Mouse (Mus musculus): ENCODE data around the gene Cnot6l. TPM values are rescaled to one million over a fixed set of nuclear protein-coding genes. Genes with fewer than 3 reads are reported as not detected.

Cnot6l gene
- total RNA-seq, 2 experiments from 2014 or later: 104 to 124 TPM

Other genes with a start within 250 kb of the Cnot6l start
- gene Cxcl13, start 207.2 kb downstream of the Cnot6l start, total RNA-seq (2021): 1 to 10 TPM in 1 of 2 experiments, under 1 TPM in 1; 0.82 to 2.7 TPM
- 10 to 100 TPM; 23.5 to 23.8 TPM for gene Mrpl1, start 45.3 kb upstream of the Cnot6l start, total RNA-seq (2021)
- 10 to 100 TPM; 12.1 to 26.7 TPM for gene Fras1, start 209.8 kb upstream of the Cnot6l start, total RNA-seq (2021)